Mouse (Mus musculus) stomach, embryonic 16.5 days (tissue): ENCODE measurements around the gene Emg1. TPM values are rescaled to one million over a fixed set of nuclear protein-coding genes. Genes with fewer than 3 reads are reported as not detected.

Source experiments
- ATAC-seq: fragments of 200-750 bp; cut with Nextera tagmentation; 2 replicates; pipeline ENCODE4 v1.8.0; 2017; ENCODE audit warnings: moderate number of reproducible peaks, moderate TSS enrichment; ENCODE audit not compliant: insufficient read depth, low FRiP score
- H3K27ac ChIP-seq: fragments of 300-500 bp; sonication (generic); 2 replicates; pipeline ENCODE4 v1.5.1; 2014; ENCODE audit warnings: low read length
- H3K27me3 ChIP-seq: fragments of 300-500 bp; sonication (generic); 2 replicates; pipeline ENCODE4 v1.6.1; 2014; ENCODE audit warnings: low read length, control low read depth, mixed read lengths; ENCODE audit not compliant: control insufficient read depth, insufficient read depth
- H3K36me3 ChIP-seq: fragments of 300-500 bp; sonication (generic); 2 replicates; pipeline ENCODE4 v1.6.1; 2014; ENCODE audit warnings: low read length; ENCODE audit not compliant: control insufficient read depth, insufficient read depth
- H3K4me1 ChIP-seq: fragments of 300-500 bp; sonication (generic); 2 replicates; pipeline ENCODE4 v1.6.1; 2014; ENCODE audit warnings: low read length, control low read depth, mixed read lengths; ENCODE audit not compliant: control insufficient read depth, insufficient read depth
- H3K4me2 ChIP-seq: fragments of 300-500 bp; sonication (generic); 2 replicates; pipeline ENCODE4 v1.6.1; 2014; ENCODE audit warnings: low read depth, low read length, mixed read lengths
- H3K4me3 ChIP-seq: fragments of 300-500 bp; sonication (generic); replicated peaks from 2 replicates; pipeline ENCODE4 v1.5.1; 2014; ENCODE audit warnings: mild to moderate bottlenecking, low read length
- H3K9ac ChIP-seq: fragments of 300-500 bp; sonication (generic); 2 replicates; pipeline ENCODE4 v1.6.1; 2014; ENCODE audit warnings: low read length
- H3K9me3 ChIP-seq: fragments of 300-500 bp; sonication (generic); replicated peaks from 2 replicates; pipeline ENCODE4 v1.6.1; 2016; ENCODE audit warnings: low read length, control low read depth; ENCODE audit not compliant: control insufficient read depth
- WGBS: fragments of 180-500 bp; shearing (Covaris S2); extraction: QIAGEN DNeasy Blood & Tissue Kit; methylation state at CpG from one replicate; pipeline ENCODE4 v1.1.7; 2014; 5-methylcytosine and 5-hydroxymethylcytosine counted together
- polyA plus RNA-seq: library from polyadenylated mRNA; unstranded; fragments of >200 nt; fragmentation: Nextera tagmentation; extraction: Ambion mirVana; gene quantifications from 2 replicates; pipeline ENCODE4 v1.2.1, GENCODE M21; 2015

The Emg1 gene
- polyA plus RNA-seq, 1 experiment from 2014 or later = 175 TPM

DNA sequence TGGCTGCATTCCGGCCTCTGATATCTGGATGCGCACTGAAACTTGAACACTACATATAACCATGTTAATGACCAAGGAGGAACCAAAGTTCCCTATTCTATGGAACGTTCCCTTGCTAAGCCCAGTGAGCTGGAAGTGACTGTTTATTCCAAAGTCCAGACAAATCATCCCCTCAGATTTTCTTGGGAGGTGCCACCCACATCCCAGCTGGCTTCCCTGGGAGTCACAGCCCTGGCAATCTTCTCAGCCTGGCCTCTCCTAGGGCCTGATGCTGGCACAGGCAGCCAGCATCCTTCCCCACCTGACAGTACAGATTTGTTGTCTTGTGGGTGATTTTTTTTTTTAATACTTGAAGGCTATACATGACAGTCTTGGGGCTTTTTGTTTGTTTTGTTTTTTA is 32.5 kb downstream of the Emg1 start:
- 86% methylated on average over 3 of the region's 3 CpGs for WGBS
- ATAC-seq = no peak
- no peak overlapping the region for H3K27ac ChIP-seq

DNA sequence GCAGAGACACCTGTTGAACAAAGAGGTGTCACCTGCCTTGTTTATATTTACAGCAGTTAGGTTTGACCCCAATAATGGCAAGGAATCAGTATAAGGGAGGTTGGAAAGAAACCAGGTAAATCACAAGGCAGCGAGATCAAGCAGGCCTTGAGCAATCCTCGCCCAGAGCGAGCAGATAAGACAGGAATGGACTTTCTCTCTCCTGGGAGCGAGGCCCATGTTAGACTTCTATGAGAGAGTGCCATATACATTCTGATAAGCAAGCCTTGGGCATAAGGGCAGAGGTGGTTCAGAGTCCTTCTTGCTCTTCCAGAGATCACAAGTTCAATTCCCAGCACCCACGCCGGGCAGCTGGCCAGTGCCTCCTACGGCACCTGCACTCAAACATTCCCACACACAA is 33.2 kb downstream of the Emg1 start:
- Histone ChIP-seq H3K27ac (no peak overlapping the region), H3K4me2 (no peak overlapping the region), H3K36me3 (0 out of 2 replicates have a peak, but pooled peaks cover 4% of the 10 kb centered on the region), H3K4me1 (peaks cover 15% of the 10 kb centered on the region), H3K9ac (no peak overlapping the region), H3K4me3 (no peak overlapping the region), H3K9me3 (no peaks in the 10 kb centered on the region), H3K27me3 (no peaks in the 10 kb centered on the region)
- 90% methylated on average over 7 of the region's 7 CpGs for WGBS
- ATAC-seq = peak; percentile 58; the same call in 1 of the 2 replicates

More for the DNA sequence above, 32.5 kb downstream of the Emg1 start:
- Histone ChIP-seq H3K9ac (no peak overlapping the region), H3K4me2 (no peak overlapping the region), H3K9me3 (no peaks in the 10 kb centered on the region), H3K27me3 (no peaks in the 10 kb centered on the region), H3K4me1 (peaks cover 20% of the 10 kb centered on the region), H3K36me3 (no peaks in the 10 kb centered on the region), H3K4me3 (no peak overlapping the region)

DNA sequence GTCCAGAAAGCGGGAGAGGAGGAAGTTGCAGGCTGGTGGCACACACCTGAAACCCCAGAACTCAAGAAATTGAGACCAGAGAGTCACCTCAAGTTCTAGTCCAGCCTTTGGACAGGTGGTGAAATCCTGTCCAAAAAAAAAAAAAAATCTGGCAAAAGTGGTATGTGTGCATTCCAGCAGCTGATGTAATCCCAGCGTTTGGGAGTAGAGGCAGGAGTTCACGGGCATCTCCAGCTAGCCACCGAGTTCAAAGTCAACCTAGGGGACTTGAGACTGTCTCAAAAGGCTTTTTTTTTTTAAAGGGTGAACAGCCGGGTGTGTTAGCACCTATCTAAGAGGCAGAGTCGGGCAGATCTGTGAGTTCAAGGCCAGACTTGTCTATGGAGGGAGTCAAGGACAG is 35.8 kb downstream of the Emg1 start:
- H3K4me1 ChIP-seq = peaks cover 7% of the 10 kb centered on the region; the same call in 1 of the 2 replicates
- no peak overlapping the region for H3K4me3 ChIP-seq
- no peaks in the 10 kb centered on the region for H3K9me3 ChIP-seq
- H3K4me2 ChIP-seq = no peak overlapping the region
- 82% methylated on average over 6 of the region's 6 CpGs for WGBS
- no peak overlapping the region for H3K9ac ChIP-seq
- H3K36me3 ChIP-seq = 0 out of 2 replicates have a peak, but pooled peaks cover 4% of the 10 kb centered on the region
- no peak overlapping the region for H3K27ac ChIP-seq
- no peak for ATAC-seq
- H3K27me3 ChIP-seq = no peaks in the 10 kb centered on the region

DNA sequence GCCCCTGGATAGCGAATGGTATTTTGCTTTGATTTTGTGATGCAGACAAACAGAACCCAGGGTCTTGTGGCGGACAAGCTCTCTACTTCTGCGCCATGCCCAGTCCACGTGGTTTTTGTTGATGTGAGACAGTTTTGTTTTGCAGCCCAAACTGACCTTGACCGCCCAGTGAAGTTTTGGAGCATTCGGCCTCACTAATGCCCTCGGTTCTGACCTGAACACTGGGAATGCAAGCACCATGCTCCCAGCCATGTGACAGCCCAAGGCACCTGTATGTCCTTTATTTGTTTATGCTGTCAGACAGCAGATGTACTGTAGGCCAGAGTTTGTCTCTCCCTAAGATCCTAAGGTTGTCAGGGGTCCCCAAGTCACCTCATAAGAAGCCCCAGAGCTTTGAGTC is 37.4 kb downstream of the Emg1 start:
- no peaks in the 10 kb centered on the region for H3K27me3 ChIP-seq
- H3K36me3 ChIP-seq = 0 out of 2 replicates have a peak, but pooled peaks cover 4% of the 10 kb centered on the region
- H3K9me3 ChIP-seq = no peaks in the 10 kb centered on the region
- H3K4me3 ChIP-seq = no peak overlapping the region
- peaks cover 7% of the 10 kb centered on the region; the same call in 1 of the 2 replicates for H3K4me1 ChIP-seq
- no peak overlapping the region for H3K9ac ChIP-seq
- no peak overlapping the region for H3K27ac ChIP-seq
- ATAC-seq = no peak
- 93% methylated on average over 7 of the region's 7 CpGs for WGBS
- no peak overlapping the region for H3K4me2 ChIP-seq

DNA sequence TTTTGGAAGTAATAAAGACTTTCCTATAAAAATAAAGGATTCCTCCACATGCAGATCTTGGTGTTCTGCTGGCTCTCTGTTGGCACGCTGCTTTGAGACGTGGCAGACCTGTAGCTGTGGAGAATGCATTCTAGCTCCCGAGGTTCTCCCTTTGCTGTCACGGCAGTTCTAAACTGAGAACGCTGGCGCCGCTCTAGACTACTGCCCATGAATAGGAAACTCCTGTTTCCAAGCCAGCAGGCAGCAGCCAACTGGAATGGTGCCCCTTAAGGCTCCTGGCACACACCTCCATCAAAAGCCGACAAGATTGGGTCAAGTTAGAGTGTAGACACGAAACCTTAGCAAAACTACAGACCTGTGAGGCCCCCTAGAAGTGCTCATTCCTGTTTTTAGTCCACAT is 38.4 kb downstream of the Emg1 start:
- Histone ChIP-seq H3K9ac (no peak overlapping the region), H3K36me3 (0 out of 2 replicates have a peak, but pooled peaks cover 4% of the 10 kb centered on the region), H3K27ac (no peak overlapping the region), H3K4me2 (no peak overlapping the region), H3K9me3 (no peaks in the 10 kb centered on the region), H3K27me3 (no peaks in the 10 kb centered on the region), H3K4me1 (peaks cover 4% of the 10 kb centered on the region; the same call in 1 of the 2 replicates), H3K4me3 (no peak overlapping the region)
- ATAC-seq = no peak
- 93% methylated on average over 9 of the region's 9 CpGs for WGBS

DNA sequence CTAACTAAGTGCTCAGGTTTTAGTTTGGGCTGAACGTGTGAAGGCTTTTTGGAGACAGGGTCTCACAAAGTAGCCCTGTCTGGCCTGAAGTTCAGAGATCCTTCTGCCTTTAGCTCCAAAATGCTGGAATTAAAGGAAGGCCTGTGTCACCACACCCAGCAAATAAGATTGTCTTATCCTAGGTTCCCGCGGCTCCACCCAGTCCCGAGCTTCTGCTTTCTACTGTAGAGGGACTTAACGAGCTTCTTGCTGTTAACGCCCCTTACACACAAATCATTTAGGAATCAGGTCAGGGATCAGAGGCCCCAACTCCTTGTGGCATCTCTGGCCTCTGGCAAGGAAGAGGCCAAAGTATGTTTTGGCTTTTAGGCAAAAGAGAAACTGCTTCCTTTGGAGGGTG is 39.9 kb downstream of the Emg1 start:
- 51% methylated on average over 6 of the region's 6 CpGs for WGBS
- Histone ChIP-seq H3K4me1 (peaks cover 4% of the 10 kb centered on the region; the same call in 1 of the 2 replicates), H3K9me3 (no peaks in the 10 kb centered on the region), H3K36me3 (0 out of 2 replicates have a peak, but pooled peaks cover 4% of the 10 kb centered on the region), H3K4me2 (no peak overlapping the region), H3K4me3 (no peak overlapping the region), H3K27ac (no peak overlapping the region), H3K27me3 (no peaks in the 10 kb centered on the region), H3K9ac (no peak overlapping the region)
- no peak for ATAC-seq

DNA sequence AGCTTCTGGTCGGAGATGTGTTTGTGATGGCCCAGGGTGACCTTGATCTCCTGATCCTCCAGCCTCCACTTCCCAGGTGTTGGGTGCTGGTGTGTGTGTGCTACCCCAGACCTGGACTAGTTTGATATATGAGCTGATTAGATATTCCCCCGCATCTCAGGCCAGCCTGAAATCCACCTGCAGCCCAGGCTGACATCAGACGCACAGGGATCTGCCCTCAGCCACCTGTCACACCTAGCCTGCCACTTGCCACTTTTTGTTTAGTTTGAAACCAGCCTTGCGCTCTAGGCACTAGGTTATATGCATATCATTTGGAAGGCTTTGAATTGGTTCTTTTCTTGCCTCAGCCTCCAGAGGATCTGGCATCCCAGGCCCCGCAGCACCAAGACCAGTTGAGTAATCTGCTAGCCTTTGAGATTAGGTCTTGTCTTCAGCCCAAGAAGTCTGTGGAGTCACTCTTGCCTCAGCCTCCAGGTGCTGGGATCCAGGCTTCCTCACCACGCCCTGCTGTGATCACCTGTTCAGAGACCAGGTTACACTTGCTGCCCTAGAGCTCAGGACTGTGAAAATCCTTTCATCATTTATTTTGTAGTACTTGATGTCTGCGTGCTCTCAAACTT is 41.6 kb downstream of the Emg1 start:
- Histone ChIP-seq H3K4me1 (peaks cover 4% of the 10 kb centered on the region; the same call in 1 of the 2 replicates), H3K4me2 (no peak overlapping the region), H3K9ac (no peak overlapping the region), H3K4me3 (no peak overlapping the region), H3K9me3 (no peaks in the 10 kb centered on the region), H3K36me3 (0 out of 2 replicates have a peak, but pooled peaks cover 4% of the 10 kb centered on the region), H3K27me3 (no peaks in the 10 kb centered on the region), H3K27ac (no peak overlapping the region)
- 81% methylated on average over 7 of the region's 7 CpGs for WGBS
- ATAC-seq = no peak

DNA sequence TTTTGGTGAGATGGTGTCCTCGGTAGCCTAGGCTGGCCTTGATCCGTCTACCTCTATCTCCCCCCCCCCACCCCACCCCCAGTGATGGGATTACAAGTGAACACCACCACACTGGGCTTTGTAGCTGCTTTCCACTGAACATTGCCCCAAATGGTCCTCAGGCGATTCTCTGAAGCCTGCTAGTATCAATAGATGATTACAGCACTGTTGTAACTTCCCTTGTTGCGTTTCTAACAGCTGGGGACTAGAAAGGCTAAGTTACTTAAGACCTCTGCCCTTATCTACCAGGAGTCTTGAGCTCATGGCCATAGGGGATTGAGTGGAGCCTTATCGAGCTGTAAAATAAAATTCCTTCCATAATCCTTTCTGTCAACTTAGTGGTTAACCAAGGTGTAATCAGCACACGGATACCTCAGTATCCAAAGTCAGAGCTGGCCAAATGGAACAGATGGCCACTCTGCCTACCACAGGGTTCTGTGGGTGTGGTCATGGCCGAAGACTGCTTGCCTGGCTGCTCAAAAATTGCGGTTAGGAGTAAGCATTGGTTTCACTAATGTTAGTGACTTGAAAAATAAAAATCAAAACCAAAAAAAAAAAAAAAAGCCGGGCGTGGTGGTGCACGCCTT is 42.6 kb downstream of the Emg1 start:
- Histone ChIP-seq H3K9ac (no peak overlapping the region), H3K27me3 (no peaks in the 10 kb centered on the region), H3K9me3 (no peaks in the 10 kb centered on the region), H3K27ac (no peak overlapping the region), H3K4me1 (peaks cover 4% of the 10 kb centered on the region; the same call in 1 of the 2 replicates), H3K36me3 (0 out of 2 replicates have a peak, but pooled peaks cover 3% of the 10 kb centered on the region), H3K4me3 (no peak overlapping the region), H3K4me2 (no peak overlapping the region)
- WGBS = 84% methylated on average over 11 of the region's 11 CpGs
- no peak for ATAC-seq

DNA sequence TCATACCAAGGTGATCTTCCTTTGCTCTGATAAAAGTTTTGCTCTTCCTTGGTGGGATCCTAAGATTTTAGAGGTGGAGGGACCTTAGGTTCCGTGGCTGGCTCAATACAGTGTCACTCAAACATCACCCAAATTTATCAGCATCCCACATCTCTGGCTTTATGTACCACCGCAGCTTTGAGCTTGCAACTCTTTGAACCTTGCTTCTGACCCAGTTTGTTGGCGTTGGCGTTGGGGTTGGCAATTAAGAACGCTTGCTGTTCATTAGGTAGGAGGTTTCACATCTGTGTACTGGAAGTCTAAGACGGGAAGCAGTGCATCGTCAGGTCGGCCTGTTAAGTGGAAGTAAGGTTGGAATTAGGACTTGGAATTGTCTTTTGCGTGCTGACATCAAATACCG is 47.0 kb downstream of the Emg1 start:
- H3K27ac ChIP-seq = no peak overlapping the region
- H3K27me3 ChIP-seq = no peaks in the 10 kb centered on the region
- H3K4me3 ChIP-seq = no peak overlapping the region
- H3K4me1 ChIP-seq = peaks cover 7% of the 10 kb centered on the region
- no peak overlapping the region for H3K9ac ChIP-seq
- H3K36me3 ChIP-seq = no peaks in the 10 kb centered on the region
- H3K9me3 ChIP-seq = no peaks in the 10 kb centered on the region
- 94% methylated on average over 10 of the region's 10 CpGs for WGBS
- no peak for ATAC-seq
- H3K4me2 ChIP-seq = no peak overlapping the region
